Mouse (Mus musculus): ENCODE measurements around the gene Topbp1. TPM values are rescaled to one million over a fixed set of nuclear protein-coding genes. Genes with fewer than 3 reads are reported as not detected.
A peak's percentile ranks its signal among the peaks of the same experiment; 100 is the strongest.

Topbp1 gene
- total RNA-seq, 2 experiments from 2014 or later: 6.1 to 6.7 TPM

DNA sequence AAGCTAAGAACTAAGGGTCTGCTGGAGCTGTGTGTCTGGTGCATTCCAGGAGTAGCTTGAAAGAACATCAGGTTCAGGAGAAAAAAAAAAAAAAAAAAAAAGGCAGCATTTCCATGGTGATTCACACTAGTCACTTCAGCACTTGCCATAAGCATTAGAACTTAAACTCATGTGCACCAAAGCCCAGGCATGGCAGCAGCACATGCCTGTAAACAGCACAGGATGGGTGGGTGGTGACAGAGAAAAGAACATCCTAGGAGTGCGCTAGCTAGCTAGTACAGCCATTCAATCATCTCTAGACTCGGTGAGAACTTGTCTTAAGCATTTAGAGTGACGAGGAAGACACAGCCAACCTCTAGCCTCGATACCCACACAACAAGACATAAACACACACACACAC lies 53.5 kb downstream of the Topbp1 start:
- intact Hi-C loops (cut with DNase I): no loop called here
- no peak overlapping the region for H3K4me3 ChIP-seq
- no peak overlapping the region for H3K27ac ChIP-seq
- no peak for DNase-seq
- TF ChIP-seq CTCF (IDR thresholded peaks at IDR 0.05): no peak

- no peak for DNase-seq
- intact Hi-C loops (cut with DNase I): loop anchor here (10.0 kb wide), 1 partner anchor 644 kb away; the partner anchor contains the start of gene Nphp3
- TF ChIP-seq CTCF (IDR thresholded peaks at IDR 0.05): no peak
- no peak overlapping the region for H3K27ac ChIP-seq
- H3K4me3 ChIP-seq: no peak overlapping the region
Observed at GRCm38 (mm10) chr9:103360642-103361041, 55.6 kb downstream of the Topbp1 start.

- no peak for DNase-seq
- intact Hi-C loops (cut with DNase I): loop anchor here (10.0 kb wide), 1 partner anchor 642 kb away; the partner anchor contains the start of gene Nphp3
- no peak overlapping the region for H3K27ac ChIP-seq
- no peak for TF ChIP-seq CTCF (IDR thresholded peaks at IDR 0.05)
- H3K4me3 ChIP-seq: peak overlapping the region; percentile 95
Observed at GRCm38 (mm10) chr9:103363088-103363487, 58.1 kb downstream of the Topbp1 start.

DNA sequence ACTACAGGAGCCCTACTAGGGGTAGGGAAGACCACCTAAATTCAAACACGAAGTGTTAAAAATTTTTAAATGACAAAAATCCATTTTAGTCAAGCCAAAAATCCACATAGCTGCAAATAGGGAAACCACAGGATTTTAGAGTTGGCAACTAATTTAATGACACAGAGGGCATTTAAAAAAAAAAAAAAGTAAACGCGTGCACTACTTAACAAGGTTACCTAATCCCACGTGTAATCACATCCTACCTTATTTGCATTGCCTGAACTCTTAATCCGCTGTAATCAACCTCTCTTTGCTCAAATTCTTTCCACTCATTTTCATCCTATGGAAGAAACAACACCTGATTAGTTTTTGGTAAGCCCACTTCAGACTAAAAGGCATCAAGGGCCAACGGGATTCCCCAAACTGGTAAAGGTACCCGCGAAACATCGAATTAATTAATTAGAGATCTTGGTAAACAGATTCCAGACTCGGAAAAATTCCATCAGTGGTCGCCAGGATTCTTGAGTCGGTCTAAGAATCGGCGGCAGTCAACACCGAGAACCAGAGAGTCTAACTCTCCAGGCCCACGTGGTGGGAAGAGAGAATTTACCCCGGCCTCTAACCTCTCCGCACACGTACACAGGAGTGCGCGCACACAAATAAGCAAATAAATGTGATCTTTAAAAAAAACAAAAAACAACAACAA lies 58.9 kb downstream of the Topbp1 start:
- intact Hi-C loops (cut with DNase I): loop anchor here (10.0 kb wide), 1 partner anchor 641 kb away; the partner anchor contains the start of gene Nphp3
- TF ChIP-seq CTCF (IDR thresholded peaks at IDR 0.05): no peak
- peak; percentile 30 for DNase-seq
- Histone ChIP-seq H3K4me3 (peak overlapping the region; percentile 95), H3K27ac (peak overlapping the region; percentile 97)

DNA sequence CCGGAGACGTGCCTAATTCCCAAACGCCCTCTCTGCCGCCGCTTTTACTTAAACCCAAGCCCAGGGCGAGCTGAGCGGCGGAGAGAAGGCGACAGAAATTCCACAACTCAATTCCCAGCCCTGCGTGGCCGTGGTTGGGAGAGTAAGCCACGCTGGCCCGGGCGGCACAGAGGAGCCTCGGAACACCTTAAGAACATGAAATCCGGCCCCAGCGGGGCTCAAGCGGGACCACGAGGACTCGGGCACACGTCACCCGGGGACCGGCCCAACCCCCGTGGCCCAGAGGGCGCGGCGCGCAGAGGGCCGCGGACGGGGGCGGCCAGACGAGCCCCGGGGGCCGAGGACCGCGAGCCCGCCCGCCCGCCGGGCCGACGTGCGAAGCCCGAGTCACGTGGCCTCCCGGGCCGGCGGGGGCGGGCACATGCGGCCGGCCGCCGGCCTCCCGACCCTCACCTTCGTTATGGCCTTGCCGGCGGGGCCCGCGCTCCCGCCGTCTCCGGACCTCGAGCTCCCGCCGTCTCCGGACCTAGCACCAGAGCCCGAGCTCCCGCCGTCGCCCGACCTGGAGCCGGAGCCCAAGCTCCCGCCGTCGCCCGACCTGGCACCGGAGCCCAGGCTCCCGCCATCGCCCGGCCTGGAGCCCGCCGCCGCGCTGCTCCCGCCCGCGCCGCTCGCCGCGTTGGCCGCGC lies 59.7 kb downstream of the Topbp1 start:
- intact Hi-C loops (cut with DNase I): loop anchor here (5.0 to 10.0 kb wide), 2 partner anchors 68 to 640 kb away; partner anchors contain the start of gene Nphp3

GRCm38 (mm10) chr9:103365290-103366247 lies 60.6 kb downstream of the Topbp1 start, which contains the start of gene Cdv3:
Gene Cdv3 (minus strand): TSS chr9:103365840.
- Histone ChIP-seq H3K27ac (peak within 1 kb of the TSS; percentile 97), H3K4me3 (peak within 1 kb of the TSS; percentile 95)
- no peak for TF ChIP-seq CTCF (IDR thresholded peaks at IDR 0.05)
- peak; percentile 99 for DNase-seq
- intact Hi-C loops (cut with DNase I): loop anchor here (5.0 to 10.0 kb wide), 2 partner anchors 67 to 639 kb away; partner anchors contain the start of gene Nphp3

More for the DNA sequence above, 59.7 kb downstream of the Topbp1 start:
- Histone ChIP-seq H3K27ac (peak overlapping the region; percentile 97), H3K4me3 (peak overlapping the region; percentile 95)
- DNase-seq: peak; percentile 86
- no peak for TF ChIP-seq CTCF (IDR thresholded peaks at IDR 0.05)

GRCm38 (mm10) chr9:103366356-103366755 lies 61.3 kb downstream of the Topbp1 start:
- no peak for DNase-seq
- Histone ChIP-seq H3K4me3 (peak overlapping the region; percentile 69), H3K27ac (peak overlapping the region; percentile 93)
- intact Hi-C loops (cut with DNase I): loop anchor here (5.0 to 10.0 kb wide), 2 partner anchors 66 to 638 kb away; partner anchors contain the start of gene Nphp3
- no peak for TF ChIP-seq CTCF (IDR thresholded peaks at IDR 0.05)

- TF ChIP-seq CTCF (IDR thresholded peaks at IDR 0.05): no peak
- DNase-seq: no peak
- no peak overlapping the region for H3K4me3 ChIP-seq
- no peak overlapping the region for H3K27ac ChIP-seq
- intact Hi-C loops (cut with DNase I): loop anchor here (5.0 to 10.0 kb wide), 2 partner anchors 62 to 635 kb away; partner anchors contain the start of gene Nphp3
Observed at GRCm38 (mm10) chr9:103369951-103370350, 64.9 kb downstream of the Topbp1 start.

DNA sequence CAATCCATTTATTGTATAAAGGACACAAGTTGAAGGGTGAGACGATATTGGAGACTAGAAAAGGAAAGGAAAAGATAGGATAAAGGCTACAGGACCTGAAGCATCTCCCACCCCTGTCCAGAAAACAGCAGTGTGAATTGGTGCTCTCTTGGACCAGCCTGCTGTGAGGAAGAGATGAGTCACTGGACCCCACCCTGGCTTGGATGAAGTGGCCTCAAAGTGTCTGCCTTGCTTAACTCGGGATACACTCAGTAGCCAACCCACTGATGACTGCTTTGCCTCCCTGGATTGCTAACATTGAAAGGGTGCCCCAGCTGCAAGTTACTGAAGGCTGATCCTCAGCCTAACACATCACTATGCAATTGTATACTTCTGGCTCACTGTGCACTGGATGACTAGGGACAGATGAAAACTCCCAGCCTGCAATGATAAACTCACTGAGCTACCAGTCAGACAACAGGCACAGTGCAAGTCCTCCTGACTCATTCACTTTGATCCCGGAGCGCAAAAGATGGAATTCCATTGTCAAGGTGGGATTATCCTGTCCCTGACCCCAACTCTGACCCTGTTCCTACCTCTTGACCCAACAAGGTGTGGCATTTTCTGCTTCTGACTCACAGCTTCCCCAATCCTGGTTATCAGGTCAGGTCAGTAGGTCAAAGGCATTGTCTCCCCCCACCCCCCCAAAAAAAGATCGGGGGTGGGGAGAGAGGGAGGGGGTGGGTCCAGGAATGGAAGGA lies 67.4 kb downstream of the Topbp1 start:
- TF ChIP-seq CTCF (IDR thresholded peaks at IDR 0.05): no peak
- peak; percentile 56 for DNase-seq
- H3K4me3 ChIP-seq: no peak overlapping the region
- H3K27ac ChIP-seq: no peak overlapping the region
- intact Hi-C loops (cut with DNase I): no loop called here

GRCm38 (mm10) chr9:103376346-103377320 lies 71.6 kb downstream of the Topbp1 start:
- intact Hi-C loops (cut with DNase I): no loop called here
- Histone ChIP-seq H3K4me3 (no peak overlapping the region), H3K27ac (no peak overlapping the region)
- DNase-seq: no peak
- no peak for TF ChIP-seq CTCF (IDR thresholded peaks at IDR 0.05)
